Mouse (Mus musculus) kidney, embryonic 14.5 days (tissue): ENCODE measurements around the gene Myof. TPM values are rescaled to one million over a fixed set of nuclear protein-coding genes. Genes with fewer than 3 reads are reported as not detected.

Source experiments
- ATAC-seq: fragments of 200-750 bp; cut with Nextera tagmentation; 2 replicates; pipeline ENCODE4 v1.8.0; 2017; ENCODE audit warnings: moderate number of reproducible peaks, mild to moderate bottlenecking, moderate TSS enrichment, moderate library complexity; ENCODE audit not compliant: low FRiP score, low TSS enrichment
- H3K27ac ChIP-seq: fragments of 300-500 bp; sonication (generic); 2 replicates; pipeline ENCODE4 v1.5.1; 2014; ENCODE audit warnings: low read depth, mild to moderate bottlenecking, low read length, moderate library complexity, mixed read lengths
- H3K27me3 ChIP-seq: fragments of 300-500 bp; sonication (generic); 2 replicates; pipeline ENCODE4 v1.6.1; 2014; ENCODE audit warnings: mild to moderate bottlenecking, low read length; ENCODE audit not compliant: control insufficient read depth, insufficient read depth
- H3K36me3 ChIP-seq: fragments of 300-500 bp; sonication (generic); 2 replicates; pipeline ENCODE4 v1.6.1; 2014; ENCODE audit warnings: low read length, mixed read lengths; ENCODE audit not compliant: control insufficient read depth, insufficient read depth
- H3K4me1 ChIP-seq: fragments of 300-500 bp; sonication (generic); 2 replicates; pipeline ENCODE4 v1.6.1; 2014; ENCODE audit warnings: low read length, mixed read lengths; ENCODE audit not compliant: control insufficient read depth, insufficient read depth
- H3K4me2 ChIP-seq: fragments of 300-500 bp; sonication (generic); replicated peaks from 2 replicates; pipeline ENCODE4 v1.6.1; 2014; ENCODE audit warnings: low read depth, mild to moderate bottlenecking, low read length
- H3K4me3 ChIP-seq: fragments of 300-500 bp; sonication (generic); 2 replicates; pipeline ENCODE4 v1.5.1; 2014; ENCODE audit warnings: mild to moderate bottlenecking, low read length
- H3K9ac ChIP-seq: fragments of 300-500 bp; sonication (generic); 2 replicates; pipeline ENCODE4 v1.6.1; 2014; ENCODE audit warnings: low read depth, mild to moderate bottlenecking, low read length, moderate library complexity
- H3K9me3 ChIP-seq: fragments of 300-500 bp; sonication (generic); 2 replicates; pipeline ENCODE4 v1.6.1; 2016; ENCODE audit warnings: low read length; ENCODE audit not compliant: control insufficient read depth
- WGBS: fragments of 180-500 bp; shearing (Covaris S2); extraction: QIAGEN DNeasy Blood & Tissue Kit; methylation state at CpG from one replicate; pipeline ENCODE4 v1.1.7; 2014; 5-methylcytosine and 5-hydroxymethylcytosine counted together
- polyA plus RNA-seq: library from polyadenylated mRNA; unstranded; fragments of >200 nt; fragmentation: Nextera tagmentation; extraction: Ambion mirVana; gene quantifications from 2 replicates; pipeline ENCODE4 v1.2.1, GENCODE M21; 2014

Gene Myof
- polyA plus RNA-seq, 1 experiment from 2014 or later: 17.1 TPM

- Histone ChIP-seq H3K4me1 (0 out of 2 replicates have a peak, but pooled peaks cover 7% of the 10 kb centered on the region), H3K27ac (no peak overlapping the region), H3K9ac (no peak overlapping the region), H3K36me3 (no peaks in the 10 kb centered on the region), H3K4me3 (no peak overlapping the region), H3K9me3 (no peaks in the 10 kb centered on the region), H3K4me2 (no peak overlapping the region), H3K27me3 (no peaks in the 10 kb centered on the region)
- 59% methylated on average over 24 of the region's 24 CpGs for WGBS
- ATAC-seq: no peak
These were observed 39.5 kb downstream of the Myof start for GRCm38 (mm10) chr19:38003671-38004521.

GRCm38 (mm10) chr19:38002816-38003215 is 40.6 kb downstream of the Myof start:
- no peak overlapping the region for H3K4me3 ChIP-seq
- H3K4me2 ChIP-seq: no peak overlapping the region
- no peak overlapping the region for H3K27ac ChIP-seq
- no peaks in the 10 kb centered on the region for H3K9me3 ChIP-seq
- ATAC-seq: no peak
- 0 out of 2 replicates have a peak, but pooled peaks cover 7% of the 10 kb centered on the region for H3K4me1 ChIP-seq
- no peak overlapping the region for H3K9ac ChIP-seq
- no peaks in the 10 kb centered on the region for H3K27me3 ChIP-seq
- no peaks in the 10 kb centered on the region for H3K36me3 ChIP-seq
- WGBS: 62% methylated on average over 4 of the region's 4 CpGs

- Histone ChIP-seq H3K4me1 (0 out of 2 replicates have a peak, but pooled peaks cover 7% of the 10 kb centered on the region), H3K27ac (no peak overlapping the region), H3K36me3 (no peaks in the 10 kb centered on the region), H3K9me3 (no peaks in the 10 kb centered on the region), H3K4me3 (no peak overlapping the region), H3K4me2 (no peak overlapping the region), H3K9ac (no peak overlapping the region), H3K27me3 (no peaks in the 10 kb centered on the region)
- ATAC-seq: no peak
- 93% methylated on average over 4 of the region's 4 CpGs for WGBS
These were observed 42.4 kb downstream of the Myof start for GRCm38 (mm10) chr19:38000990-38001389.

- H3K36me3 ChIP-seq: no peaks in the 10 kb centered on the region
- 86% methylated on average over 2 of the region's 2 CpGs for whole genome bisulfite sequencing
- no peak overlapping the region for H3K27ac ChIP-seq
- H3K4me1 ChIP-seq: 0 out of 2 replicates have a peak, but pooled peaks cover 7% of the 10 kb centered on the region
- H3K4me3 ChIP-seq: no peak overlapping the region
- H3K4me2 ChIP-seq: no peak overlapping the region
- no peak overlapping the region for H3K9ac ChIP-seq
- no peaks in the 10 kb centered on the region for H3K27me3 ChIP-seq
- no peak for ATAC-seq
- no peaks in the 10 kb centered on the region for H3K9me3 ChIP-seq
These were observed 43.4 kb downstream of the Myof start for GRCm38 (mm10) chr19:37999941-38000340.

- Histone ChIP-seq H3K9ac (no peak overlapping the region), H3K4me3 (no peak overlapping the region), H3K4me1 (no peaks in the 10 kb centered on the region), H3K4me2 (no peak overlapping the region), H3K36me3 (no peaks in the 10 kb centered on the region), H3K9me3 (no peaks in the 10 kb centered on the region), H3K27me3 (no peaks in the 10 kb centered on the region), H3K27ac (no peak overlapping the region)
- ATAC-seq: no peak
- WGBS: 84% methylated on average over 3 of the region's 3 CpGs
These were observed 49.1 kb downstream of the Myof start for GRCm38 (mm10) chr19:37994301-37994700.

GRCm38 (mm10) chr19:37992184-37992554 is 51.2 kb downstream of the Myof start:
- Histone ChIP-seq H3K27me3 (no peaks in the 10 kb centered on the region), H3K4me2 (no peak overlapping the region), H3K9ac (no peak overlapping the region), H3K27ac (no peak overlapping the region), H3K4me1 (no peaks in the 10 kb centered on the region), H3K4me3 (no peak overlapping the region), H3K36me3 (no peaks in the 10 kb centered on the region), H3K9me3 (no peaks in the 10 kb centered on the region)
- no peak for ATAC-seq
- 60% methylated on average over 2 of the region's 2 CpGs for WGBS

DNA sequence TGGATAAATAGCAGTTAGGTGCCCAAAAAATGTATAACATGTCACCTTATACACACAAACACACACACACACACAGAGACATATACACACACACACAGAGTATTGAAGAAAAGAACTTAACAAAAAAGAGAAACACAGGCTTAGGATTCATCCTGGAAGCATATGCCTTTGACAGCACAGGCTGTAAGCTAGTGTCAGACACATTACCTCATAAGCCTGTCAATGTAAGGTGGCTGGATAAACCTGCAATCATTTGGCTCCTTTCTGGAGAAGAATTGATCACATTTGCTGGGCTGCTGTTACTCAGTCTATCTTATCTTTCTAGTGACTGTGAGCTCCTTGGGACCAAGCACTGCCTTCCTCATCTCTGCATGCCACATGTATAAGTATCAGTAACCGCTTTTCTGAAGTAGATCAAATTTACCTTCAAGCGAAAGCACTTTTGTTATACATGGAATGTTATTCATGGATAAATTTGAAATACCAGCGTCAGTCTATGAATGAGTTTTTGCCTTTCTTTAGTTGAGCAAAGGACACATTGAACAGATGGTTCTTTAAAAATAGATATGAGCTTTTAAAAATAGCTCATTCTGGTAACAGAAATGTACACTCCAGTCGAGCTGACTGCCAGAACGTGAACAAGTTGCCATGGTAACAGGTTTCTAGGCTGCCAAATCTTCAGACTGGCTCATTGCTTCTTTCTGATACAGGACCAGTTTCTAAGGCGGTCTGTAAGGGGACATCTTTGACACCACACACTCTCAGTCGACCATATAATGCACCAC is 51.8 kb downstream of the Myof start:
- no peaks in the 10 kb centered on the region for H3K27me3 ChIP-seq
- H3K36me3 ChIP-seq: no peaks in the 10 kb centered on the region
- H3K9me3 ChIP-seq: no peaks in the 10 kb centered on the region
- H3K27ac ChIP-seq: no peak overlapping the region
- no peak overlapping the region for H3K4me3 ChIP-seq
- no peaks in the 10 kb centered on the region for H3K4me1 ChIP-seq
- ATAC-seq: no peak
- no peak overlapping the region for H3K4me2 ChIP-seq
- no peak overlapping the region for H3K9ac ChIP-seq
- 56% methylated on average over 7 of the region's 7 CpGs for WGBS

- no peaks in the 10 kb centered on the region for H3K36me3 ChIP-seq
- 78% methylated on average over 2 of the region's 2 CpGs for WGBS
- no peak for ATAC-seq
These were observed 53.4 kb downstream of the Myof start for GRCm38 (mm10) chr19:37989971-37990370.

GRCm38 (mm10) chr19:37988156-37988555 is 55.2 kb downstream of the Myof start:
- Histone ChIP-seq H3K36me3 (no peaks in the 10 kb centered on the region), H3K9ac (no peak overlapping the region), H3K27ac (no peak overlapping the region), H3K27me3 (no peaks in the 10 kb centered on the region), H3K4me3 (no peak overlapping the region), H3K4me1 (no peaks in the 10 kb centered on the region), H3K9me3 (no peaks in the 10 kb centered on the region), H3K4me2 (no peak overlapping the region)
- WGBS: 90% methylated on average over 4 of the region's 4 CpGs
- no peak for ATAC-seq

More at GRCm38 (mm10) chr19:37989971-37990370, 53.4 kb downstream of the Myof start:
- H3K4me2 ChIP-seq: no peak overlapping the region
- H3K9me3 ChIP-seq: no peaks in the 10 kb centered on the region
- no peaks in the 10 kb centered on the region for H3K27me3 ChIP-seq
- H3K4me3 ChIP-seq: no peak overlapping the region
- H3K4me1 ChIP-seq: no peaks in the 10 kb centered on the region
- H3K27ac ChIP-seq: no peak overlapping the region
- H3K9ac ChIP-seq: no peak overlapping the region
